In genomic region chr2:71134836-71135235, GRCm38 (mm10) we compare ENCODE assay signal across 21 mouse cellular contexts. TPM values are rescaled to one million over a fixed set of nuclear protein-coding genes. Genes with fewer than 3 reads are reported as not detected.
DNase-seq lines count a peak whose midpoint lies in the region; ATAC-seq and TF ChIP-seq lines count a peak whose summit lies in the region.
"Had no signal": no experiment of that assay in that cellular context is flagged by ENCODE, and none has a peak within 500 bp of the region (broad histone marks: within the 10 kb centered on the region; RNA-seq: fewer than 3 reads in every experiment).

No protein-coding gene starts in this region.

- no peak for TF ChIP-seq CTCF in lung, embryonic 14.5 days (IDR thresholded peaks at IDR 0.05; ENCODE audit: low read depth)

- H3K4me2 ChIP-seq in lung, embryonic 14.5 days = no peak overlapping the region
- no peak overlapping the region for H3K4me2 ChIP-seq in midbrain, embryonic 11.5 days
- no peak overlapping the region for H3K4me2 ChIP-seq in midbrain, embryonic 16.5 days (ENCODE audit: low read length)
- H3K4me2 ChIP-seq: forebrain, embryonic 12.5 days; heart, embryonic 15.5 days; hindbrain, embryonic 13.5 days had no signal

- H3K9ac ChIP-seq in lung, embryonic 14.5 days = no peak overlapping the region
- no peak overlapping the region for H3K9ac ChIP-seq in midbrain, embryonic 11.5 days (ENCODE audit: low read length)
- H3K9ac ChIP-seq in midbrain, embryonic 16.5 days (ENCODE audit: low read depth, low read length) = no peak overlapping the region
- H3K9ac ChIP-seq: forebrain, embryonic 12.5 days; heart, embryonic 15.5 days; hindbrain, embryonic 13.5 days had no signal

- no peaks in the 10 kb centered on the region for H3K27me3 ChIP-seq in lung, embryonic 14.5 days (ENCODE audit: insufficient read depth, low read length)
- H3K27me3 ChIP-seq in midbrain, embryonic 11.5 days (ENCODE audit: control insufficient read depth, insufficient read depth, low read length) = no peaks in the 10 kb centered on the region
- H3K27me3 ChIP-seq in midbrain, embryonic 16.5 days (ENCODE audit: control insufficient read depth, insufficient read depth, low read depth, low read length) = no peaks in the 10 kb centered on the region
- H3K27me3 ChIP-seq: forebrain, embryonic 12.5 days; heart, embryonic 15.5 days; hindbrain, embryonic 13.5 days had no signal

- intact Hi-C loops in left cerebral cortex, postnatal 36 days (cut with DNase I) = no loop called here

- no peak overlapping the region for H3K27ac ChIP-seq in lung, embryonic 14.5 days (ENCODE audit: low read depth)
- no peak overlapping the region for H3K27ac ChIP-seq in midbrain, embryonic 11.5 days (ENCODE audit: low read depth, low read length)
- no peak overlapping the region for H3K27ac ChIP-seq in midbrain, embryonic 16.5 days (ENCODE audit: low read length)
- H3K27ac ChIP-seq: embryonic facial prominence, embryonic 10.5 days; forebrain, embryonic 12.5 days; heart, embryonic 10.5 days; heart, embryonic 15.5 days; hindbrain, embryonic 13.5 days; hindbrain, postnatal 0 days had no signal

- no peaks in the 10 kb centered on the region for H3K9me3 ChIP-seq in lung, embryonic 14.5 days (ENCODE audit: low read depth, low read length)
- no peaks in the 10 kb centered on the region for H3K9me3 ChIP-seq in midbrain, embryonic 11.5 days (ENCODE audit: control insufficient read depth, low read length)
- H3K9me3 ChIP-seq in midbrain, embryonic 16.5 days (replicated peaks; ENCODE audit: control insufficient read depth, low read length, poor library complexity, severe bottlenecking) = no peaks in the 10 kb centered on the region
- H3K9me3 ChIP-seq: embryonic facial prominence, embryonic 10.5 days; forebrain, embryonic 12.5 days; heart, embryonic 10.5 days; heart, embryonic 15.5 days; hindbrain, embryonic 13.5 days had no signal

- H3K4me3 ChIP-seq in lung, embryonic 14.5 days (ENCODE audit: low read depth, low read length) = no peak overlapping the region
- no peak overlapping the region for H3K4me3 ChIP-seq in midbrain, embryonic 11.5 days (ENCODE audit: low read depth, low read length)
- H3K4me3 ChIP-seq in midbrain, embryonic 16.5 days (ENCODE audit: low read depth, low read length) = no peak overlapping the region
- H3K4me3 ChIP-seq: embryonic facial prominence, embryonic 10.5 days; forebrain, embryonic 12.5 days; heart, embryonic 10.5 days; heart, embryonic 15.5 days; hindbrain, embryonic 13.5 days had no signal

- no peak for DNase-seq in lung, embryonic 14.5 days
- DNase-seq in lung, adult 18-20 months = no peak
- DNase-seq in midbrain, embryonic 11.5 days (ENCODE audit: low spot score, missing footprints) = peak; percentile 4
- peak; percentile 44 for DNase-seq in c-Kit-positive CD71-positive TER-119-negative erythroid progenitor cells, embryonic 14.5 days (ENCODE audit: low read depth)
- DNase-seq in thymus, postnatal 0 days (ENCODE audit: low spot score) = no peak
- no peak for DNase-seq in left cerebral cortex, postnatal 36 days (ENCODE audit: low spot score in 2 of 2)
- DNase-seq: adrenal gland, postnatal 10 days; cerebellum, adult 2 months; cerebellum, postnatal 10 days; gastrocnemius, postnatal 10 days; heart, adult 18-20 months; heart, postnatal 14 days had no signal

- no peaks in the 10 kb centered on the region for H3K4me1 ChIP-seq in lung, embryonic 14.5 days (ENCODE audit: insufficient read depth)
- H3K4me1 ChIP-seq in midbrain, embryonic 11.5 days (ENCODE audit: control insufficient read depth, insufficient read depth, low read length) = no peaks in the 10 kb centered on the region
- H3K4me1 ChIP-seq in midbrain, embryonic 16.5 days (ENCODE audit: control insufficient read depth, insufficient read depth, low read length) = no peaks in the 10 kb centered on the region
- H3K4me1 ChIP-seq: embryonic facial prominence, embryonic 10.5 days; forebrain, embryonic 12.5 days; hindbrain, embryonic 13.5 days had no signal

- ATAC-seq in lung, embryonic 14.5 days (ENCODE audit: insufficient read depth) = 0 out of 2 replicates have a peak, but pooled peaks have one; percentile 11
- ATAC-seq in midbrain, embryonic 11.5 days (ENCODE audit: low FRiP score) = no peak
- ATAC-seq in midbrain, embryonic 16.5 days = no peak
- ATAC-seq: forebrain, embryonic 16.5 days; hindbrain, postnatal 0 days had no signal

- no peaks in the 10 kb centered on the region for H3K36me3 ChIP-seq in lung, embryonic 14.5 days (ENCODE audit: insufficient read depth)
- no peaks in the 10 kb centered on the region for H3K36me3 ChIP-seq in midbrain, embryonic 11.5 days (ENCODE audit: control insufficient read depth, insufficient read depth, low read length)
- H3K36me3 ChIP-seq in midbrain, embryonic 16.5 days (ENCODE audit: control insufficient read depth, insufficient read depth, low read length) = no peaks in the 10 kb centered on the region
- H3K36me3 ChIP-seq: embryonic facial prominence, embryonic 10.5 days; forebrain, embryonic 12.5 days; heart, embryonic 15.5 days; hindbrain, embryonic 13.5 days had no signal

- 70% methylated on average over 5 of the region's 5 CpGs for WGBS in lung, embryonic 14.5 days
- 80% methylated on average over 5 of the region's 5 CpGs for WGBS in midbrain, embryonic 11.5 days
- WGBS in midbrain, embryonic 16.5 days = 83% methylated on average over 5 of the region's 5 CpGs

RNA-seq across cellular contexts. Expression of gene Cybrd1, which starts 17.1 kb away (rescaled TPM):
- polyA plus RNA-seq in lung, embryonic 14.5 days (2014; fragmentation: Nextera tagmentation; extraction: Ambion mirVana) = 1.2 and 1.3 TPM in 2 replicates
- 0.22 and 0.26 TPM in 2 replicates for polyA plus RNA-seq in midbrain, embryonic 11.5 days (2014; fragmentation: Nextera tagmentation; extraction: Ambion mirVana)
- polyA plus RNA-seq in midbrain, embryonic 16.5 days (2015; fragmentation: Nextera tagmentation; extraction: Ambion mirVana) = 2.2 and 3.5 TPM in 2 replicates
- 1.3 and 1.4 TPM in 2 replicates for polyA plus RNA-seq in thymus, postnatal 0 days (2015; fragmentation: Nextera tagmentation; extraction: Ambion mirVana)
- 1 to 10 TPM; 1.5 to 1.7 TPM for total RNA-seq in left cerebral cortex, postnatal 36 days (2021)
- total RNA-seq: hematopoietic stem cell, adult 5-6 weeks had no signal

Comparison
In these comparisons a context has a peak if more than half of its experiments do, and no peak if none do; other contexts are left out.
1. DNase-seq: peak in midbrain, embryonic 11.5 days (single experiment) and c-Kit-positive CD71-positive TER-119-negative erythroid progenitor cells, embryonic 14.5 days (single experiment); none in lung, embryonic 14.5 days (single experiment), lung, adult 18-20 months (0 of 2), thymus, postnatal 0 days (single experiment) and left cerebral cortex, postnatal 36 days (0 of 2).